Mouse (Mus musculus) regulatory T cell (primary cell): ENCODE results near the gene Nav1.

Experiments used
- in situ Hi-C: fragments of 300-600 bp; cut with MboI, MseI; formaldehyde crosslinking; loops from one replicate; pipeline ENCODE4 v1.15.1; 2025; ENCODE audit warnings: high pct_unique_total_duplicates

The Nav1 gene

DNA sequence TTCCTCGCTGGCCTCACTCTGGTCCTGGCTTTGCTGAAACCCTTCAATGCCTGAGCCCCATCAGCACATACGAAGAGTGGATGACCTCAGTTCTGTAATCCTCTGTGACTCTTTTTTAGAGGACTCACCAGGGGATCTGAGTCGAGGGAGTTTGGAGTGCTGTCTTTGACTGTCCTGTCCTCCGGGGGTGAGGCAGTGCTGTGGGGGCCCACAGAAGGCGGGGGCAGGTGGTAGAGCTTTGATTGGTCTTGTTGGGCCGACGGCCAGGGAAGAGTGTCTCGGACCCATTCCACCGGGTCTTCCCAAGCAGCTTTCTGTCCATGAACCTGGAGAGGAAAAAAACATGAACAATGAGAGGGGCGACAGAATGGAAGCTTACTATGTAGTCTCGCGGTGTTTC is 163.6 kb downstream of the Nav1 start:
- in situ Hi-C loops, result no loop called here

DNA sequence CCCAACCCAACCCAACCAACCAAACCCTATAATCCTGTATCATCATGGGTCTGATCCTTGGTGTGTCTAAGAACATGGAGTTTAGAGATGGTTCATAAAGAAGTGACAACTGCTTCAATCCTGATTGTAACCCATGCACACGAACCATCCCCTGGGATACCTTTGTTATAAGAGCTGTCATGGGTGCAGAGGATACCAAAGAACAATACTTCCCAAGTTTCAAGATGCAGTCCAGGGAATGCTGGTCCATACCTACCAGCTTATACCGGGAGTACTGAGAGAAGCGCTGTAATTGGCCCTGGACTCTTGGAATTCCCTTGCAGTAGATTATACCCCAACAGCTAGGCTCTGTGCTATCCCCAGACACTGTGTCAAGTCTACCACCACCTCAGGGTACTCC is 165.2 kb downstream of the Nav1 start:
- in situ Hi-C loops, result no loop called here

DNA sequence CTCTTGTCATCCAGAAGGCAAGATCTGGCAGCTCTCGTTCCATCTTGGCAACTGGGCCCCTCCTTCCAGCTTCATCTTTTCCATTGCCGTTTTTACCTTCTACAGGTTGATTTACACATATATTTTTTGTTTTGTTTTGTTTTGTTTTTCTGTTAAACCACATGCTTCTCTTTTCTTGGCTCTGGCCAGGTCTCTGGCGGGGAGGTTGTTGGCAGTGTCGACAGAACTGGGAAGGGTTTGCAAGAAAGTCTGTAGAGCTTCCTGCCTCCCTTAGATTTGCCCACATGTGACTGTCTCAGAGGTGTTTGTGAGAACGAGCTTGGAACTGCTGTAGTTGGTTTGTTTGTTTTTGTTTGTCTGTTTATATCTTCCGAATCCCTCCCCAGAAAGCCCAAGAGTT is 166.1 kb downstream of the Nav1 start:
- in situ Hi-C loops, result no loop called here

DNA sequence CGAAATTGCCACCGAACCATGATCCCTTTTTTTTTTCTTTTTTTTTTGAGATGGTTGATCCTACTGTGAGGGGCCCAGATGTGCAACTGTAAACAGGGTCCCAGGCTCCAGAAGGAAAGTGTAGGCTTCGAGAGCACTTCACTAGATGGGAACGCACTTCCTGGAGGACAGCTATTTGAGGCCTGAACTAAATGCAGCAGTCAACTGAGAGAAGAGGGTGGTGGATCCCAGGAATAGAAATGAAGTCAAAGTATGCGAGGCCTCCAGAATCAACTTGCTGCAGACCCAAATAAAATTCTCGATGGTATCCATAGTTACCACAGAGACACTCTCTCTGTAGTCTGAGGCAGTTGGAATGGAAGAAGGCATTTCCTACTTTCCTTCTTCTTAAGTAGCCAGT is 168.3 kb downstream of the Nav1 start:
- in situ Hi-C loops, result loop anchor here (10.0 kb wide), 1 partner anchor 1206 kb away; no protein-coding TSS in a partner anchor

DNA sequence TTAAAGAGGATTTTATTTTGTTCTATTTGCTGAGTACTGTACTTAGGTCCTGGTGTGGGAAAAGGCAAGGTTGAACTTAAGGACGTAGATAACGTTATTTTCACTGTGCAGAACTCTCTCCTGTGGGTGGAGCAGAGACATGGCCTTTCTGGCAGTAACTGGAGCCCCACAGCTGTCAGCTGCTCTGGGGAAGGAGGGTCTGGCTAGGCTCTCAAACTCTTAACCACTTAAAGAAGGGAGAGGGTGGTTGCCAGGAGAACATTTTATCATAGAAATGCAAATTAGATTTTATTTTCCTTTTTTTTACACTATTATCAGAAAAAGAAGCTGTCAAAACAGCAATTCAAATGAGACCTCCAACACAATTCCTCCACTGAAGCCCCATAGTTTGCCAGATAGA is 171.3 kb downstream of the Nav1 start:
- in situ Hi-C loops, result loop anchor here (10.0 kb wide), 1 partner anchor 1209 kb away; no protein-coding TSS in a partner anchor

DNA sequence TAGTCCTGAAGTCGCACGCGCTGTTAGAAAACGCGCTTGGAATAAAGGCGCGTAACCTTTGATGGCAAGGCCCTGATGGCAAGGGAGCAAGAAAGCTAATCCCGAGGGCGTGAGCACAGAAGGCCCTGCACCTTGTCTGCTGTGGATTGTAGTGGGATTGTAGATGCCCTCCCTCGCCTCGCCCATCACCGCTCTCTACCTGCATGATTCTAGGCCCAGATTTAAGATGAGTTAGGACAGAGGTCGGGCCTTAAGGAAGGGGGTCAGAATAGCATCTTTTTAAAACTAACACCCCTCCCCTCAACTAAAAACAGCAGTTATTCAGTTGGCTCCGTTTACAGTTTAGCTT is 176.5 kb downstream of the Nav1 start:
- in situ Hi-C loops, result loop anchor here (10.0 kb wide), 1 partner anchor 1214 kb away; no protein-coding TSS in a partner anchor

DNA sequence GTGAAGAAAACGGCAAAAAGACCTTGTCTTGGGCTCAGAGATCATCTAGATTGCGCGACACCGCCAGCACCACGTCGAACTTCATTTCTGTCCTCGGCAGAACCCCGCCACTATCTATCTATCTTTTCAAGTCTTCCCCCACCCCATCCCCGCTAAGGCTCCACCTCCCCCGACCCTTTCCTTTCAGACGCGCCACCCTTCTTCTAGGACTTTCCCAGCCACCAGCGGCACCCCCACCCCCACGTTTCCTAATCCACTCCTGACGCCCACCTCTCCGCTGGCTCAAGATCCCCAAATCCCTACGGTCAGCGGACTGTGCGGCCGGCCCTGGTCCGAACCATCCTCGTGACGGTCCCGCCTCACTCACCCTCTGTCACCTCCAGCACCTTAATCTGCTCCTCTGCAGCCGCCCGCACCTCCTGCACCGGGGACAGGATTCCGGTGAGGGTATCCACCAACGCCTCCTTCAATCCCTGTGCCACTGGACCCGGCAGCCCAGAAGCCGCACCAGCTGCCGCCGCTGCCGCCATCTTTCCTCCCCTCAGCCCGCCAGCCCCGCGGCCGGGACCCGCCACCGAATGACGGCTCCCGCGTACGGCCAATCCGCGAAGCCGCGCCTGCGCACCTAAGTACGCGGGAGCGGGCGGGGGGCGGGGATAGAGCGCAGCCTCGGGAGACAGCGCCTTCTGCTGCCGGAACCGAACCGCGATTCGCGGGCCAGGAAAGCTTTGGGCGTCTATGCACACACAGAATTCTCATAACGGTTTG is 177.0 kb downstream of the Nav1 start, which contains the start of gene Ipo9:
Gene Ipo9 (minus strand): TSS at position 599 of the 768 bp plus-strand sequence.
- in situ Hi-C loops, result loop anchor here (10.0 kb wide), 2 partner anchors 125 to 1215 kb away; no protein-coding TSS in a partner anchor

DNA sequence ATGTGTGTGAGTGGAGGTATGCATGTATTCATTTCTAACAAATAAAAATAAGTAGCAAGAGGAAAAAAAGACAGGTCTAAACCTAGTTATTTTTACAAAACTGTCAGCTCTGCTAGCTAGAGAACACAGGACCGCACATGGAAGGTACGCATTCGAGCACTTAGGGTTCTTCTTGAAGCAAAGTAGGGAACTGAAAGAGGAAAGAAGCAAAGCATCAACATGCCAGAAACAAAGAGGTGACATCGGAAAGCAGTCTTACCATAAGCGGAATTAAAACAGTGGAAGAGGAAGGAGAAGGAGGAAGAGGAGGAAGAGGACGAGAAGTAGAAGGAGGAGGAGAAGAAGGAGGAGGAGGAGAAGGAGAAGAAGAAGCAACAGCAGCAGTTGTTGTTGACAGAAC is 179.7 kb downstream of the Nav1 start:
- in situ Hi-C loops, result loop anchor here (10.0 kb wide), 1 partner anchor 123 kb away; no protein-coding TSS in a partner anchor

DNA sequence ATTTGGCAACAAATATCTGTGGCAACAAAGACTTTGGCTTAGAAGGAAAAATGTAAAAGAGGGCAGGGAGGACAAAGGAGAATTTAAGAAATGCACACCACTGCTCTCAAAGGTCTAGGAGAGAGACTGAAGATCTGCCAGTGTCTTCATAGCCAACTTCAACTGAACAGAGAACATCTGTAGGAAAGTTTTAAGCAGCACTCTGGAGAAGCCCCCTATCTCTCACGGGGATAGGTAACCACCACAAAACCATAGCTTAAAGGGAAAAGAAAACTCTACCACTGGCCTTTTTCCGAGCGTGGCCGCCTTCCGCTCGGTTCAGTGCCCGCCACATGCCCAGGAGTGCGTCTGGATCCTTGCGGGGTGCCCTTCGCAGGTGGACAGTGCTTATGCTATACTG is 180.4 kb downstream of the Nav1 start:
- in situ Hi-C loops, result loop anchor here (10.0 kb wide), 1 partner anchor 122 kb away; no protein-coding TSS in a partner anchor

DNA sequence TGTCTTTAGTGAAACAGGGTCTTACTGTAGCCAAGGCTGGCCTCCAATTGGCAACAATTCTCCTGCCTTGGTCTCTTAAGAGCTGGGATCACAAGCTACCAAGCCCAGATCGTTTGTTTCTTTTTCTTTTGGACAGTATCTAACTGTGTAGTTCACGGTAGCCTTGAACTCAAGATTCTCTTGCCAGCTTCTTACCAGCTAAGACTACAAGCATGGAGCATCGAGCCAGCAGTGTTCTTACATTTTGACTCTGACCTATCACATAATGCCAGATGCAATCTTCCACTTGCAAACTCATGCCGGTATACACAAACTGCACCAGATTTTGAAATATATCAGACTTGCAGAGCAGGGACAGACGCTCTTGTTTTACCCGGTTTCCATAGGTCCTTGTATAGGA is 184.3 kb downstream of the Nav1 start:
- in situ Hi-C loops, result loop anchor here (10.0 kb wide), 1 partner anchor 118 kb away; no protein-coding TSS in a partner anchor

DNA sequence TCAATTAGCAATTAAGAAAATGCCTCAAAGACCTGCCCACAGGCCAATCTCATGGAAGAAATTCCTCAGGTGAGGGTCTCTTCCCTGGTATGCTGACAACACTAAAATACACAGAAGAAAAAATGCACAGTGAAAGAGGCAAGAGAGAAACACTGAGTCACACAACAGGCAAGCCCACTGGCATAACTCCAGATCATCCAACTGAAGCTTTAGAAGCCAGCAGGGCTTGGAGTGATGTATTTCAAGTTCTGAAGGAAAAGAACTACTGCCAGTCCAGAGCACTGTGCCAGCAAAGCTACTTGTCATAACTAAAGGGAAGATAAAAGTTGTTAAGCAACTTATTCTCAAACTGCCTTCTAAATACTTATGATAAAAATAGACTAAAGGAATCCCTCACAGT is 193.1 kb downstream of the Nav1 start:
- in situ Hi-C loops, result no loop called here

DNA sequence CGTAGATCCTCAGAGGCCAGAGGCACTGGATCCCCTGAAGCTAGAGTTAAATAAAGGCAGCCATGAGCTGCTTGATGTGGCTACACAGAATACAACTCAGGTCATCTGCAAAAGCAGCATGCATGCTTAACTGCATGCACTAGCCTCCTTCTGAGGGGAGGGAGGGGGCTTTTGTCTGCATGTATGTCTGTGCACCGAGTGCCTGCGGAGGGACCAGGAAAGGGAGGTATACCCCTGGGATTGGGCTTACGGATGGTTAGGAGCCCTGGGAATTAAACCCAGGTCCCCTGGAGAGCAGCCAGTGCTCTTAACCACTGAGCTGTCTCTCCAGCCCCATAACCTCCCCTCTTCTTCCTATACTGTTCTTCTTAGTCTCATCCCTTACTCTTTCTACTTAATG is 195.0 kb downstream of the Nav1 start:
- in situ Hi-C loops, result no loop called here

DNA sequence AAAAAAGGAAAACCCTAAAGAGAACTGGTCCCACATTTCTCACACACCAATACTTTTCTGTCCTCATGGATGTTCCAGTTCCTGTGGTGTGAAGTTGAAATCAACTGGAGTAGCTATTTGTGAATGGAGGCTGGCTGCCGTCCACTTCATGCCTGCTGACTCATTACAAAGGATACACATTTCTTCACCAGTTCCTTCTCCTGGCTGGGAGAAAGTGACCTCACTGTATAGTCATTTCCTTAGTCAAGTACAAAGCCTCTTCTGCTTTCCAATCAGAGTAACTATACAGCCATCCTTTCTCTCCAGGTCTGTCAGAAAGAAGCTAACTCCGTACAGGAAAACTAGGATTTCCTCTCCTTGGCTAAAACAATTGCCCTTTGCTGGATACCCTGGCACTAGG is 196.1 kb downstream of the Nav1 start:
- in situ Hi-C loops, result no loop called here

DNA sequence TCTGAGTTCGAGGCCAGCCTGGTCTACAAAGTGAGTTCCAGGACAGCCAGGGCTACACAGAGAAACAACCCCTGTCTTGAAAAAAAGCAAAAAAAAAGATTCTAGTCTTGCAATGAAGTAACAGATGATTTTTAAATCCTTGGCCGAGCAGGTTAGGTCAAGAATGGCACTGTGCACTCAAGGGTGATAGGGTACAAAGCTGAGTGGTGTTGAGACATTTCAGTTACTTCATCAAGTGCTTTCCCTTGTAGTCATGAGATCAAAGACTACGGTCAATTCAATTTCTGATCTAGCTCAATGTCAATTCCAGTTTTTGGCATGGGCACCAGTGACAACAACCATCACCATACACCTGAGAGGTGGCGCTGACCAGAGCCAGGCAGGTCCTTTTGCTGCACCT is 198.1 kb downstream of the Nav1 start:
- in situ Hi-C loops, result no loop called here

DNA sequence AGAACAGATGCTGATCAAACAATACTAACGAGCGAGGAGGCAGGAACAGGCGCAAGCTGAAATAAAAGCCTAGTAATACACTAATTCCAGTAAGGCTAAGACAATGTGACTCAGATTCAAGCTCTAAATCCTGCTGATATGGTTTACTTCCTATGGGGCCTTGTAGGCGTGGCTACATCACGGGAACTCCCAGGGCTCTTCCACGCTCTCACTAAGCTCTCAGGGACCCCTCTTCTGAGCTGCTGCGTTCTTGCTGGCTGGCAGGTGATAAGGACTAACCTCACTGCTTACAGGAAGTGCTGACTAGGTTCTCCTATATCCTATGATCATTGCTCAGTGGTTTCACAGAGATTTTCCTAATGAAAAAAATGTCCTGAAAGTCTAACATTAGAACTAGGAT is 201.7 kb downstream of the Nav1 start:
- in situ Hi-C loops, result no loop called here

DNA sequence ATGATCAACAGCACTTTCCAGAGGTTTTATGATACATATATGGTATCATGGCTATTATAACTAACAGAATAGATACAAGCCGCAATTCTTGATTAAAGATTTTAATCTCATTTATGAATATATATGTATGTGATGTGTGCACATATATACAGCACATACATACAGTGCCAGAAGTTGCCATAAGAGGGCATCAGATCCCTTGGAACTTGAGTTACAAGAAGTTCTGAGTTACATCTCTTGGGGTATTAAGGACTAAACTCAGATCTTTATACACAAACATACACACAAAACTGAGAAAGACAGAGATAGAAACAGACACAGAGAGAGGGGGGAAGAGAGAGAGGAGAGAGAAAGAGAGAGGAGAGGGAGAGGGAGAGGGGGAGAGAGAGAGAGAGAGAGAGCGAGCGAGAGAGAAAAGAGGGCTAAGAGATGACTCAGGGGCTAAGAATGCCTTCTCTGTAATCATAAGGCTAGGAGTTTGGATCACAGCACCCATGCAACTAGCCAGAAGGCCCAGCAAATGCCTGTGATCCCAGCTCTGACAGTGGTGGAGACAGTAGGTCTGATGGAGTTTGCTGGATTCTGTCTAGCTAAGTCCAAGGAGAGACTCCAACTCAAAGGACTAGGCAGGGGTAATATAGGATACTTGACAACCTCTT is 205.5 kb downstream of the Nav1 start:
- in situ Hi-C loops, result no loop called here

DNA sequence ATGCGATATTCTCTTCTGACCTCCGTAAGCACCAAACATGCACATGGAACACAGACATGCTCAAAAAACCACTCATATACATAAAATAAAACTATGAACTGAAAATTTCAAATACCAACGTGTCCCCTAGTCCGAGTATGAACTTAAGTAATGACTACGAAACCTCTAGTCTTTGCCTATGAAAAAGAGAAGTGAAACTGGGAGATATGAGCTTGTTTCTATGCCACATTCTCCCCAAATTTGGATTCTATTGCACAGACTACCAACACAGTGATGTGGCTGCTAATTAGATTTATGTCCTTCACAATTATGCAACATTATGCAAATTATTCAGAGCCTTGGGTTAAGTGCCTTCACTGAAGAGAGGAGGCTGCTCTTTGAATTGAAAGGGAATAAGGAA is 207.6 kb downstream of the Nav1 start:
- in situ Hi-C loops, result no loop called here

DNA sequence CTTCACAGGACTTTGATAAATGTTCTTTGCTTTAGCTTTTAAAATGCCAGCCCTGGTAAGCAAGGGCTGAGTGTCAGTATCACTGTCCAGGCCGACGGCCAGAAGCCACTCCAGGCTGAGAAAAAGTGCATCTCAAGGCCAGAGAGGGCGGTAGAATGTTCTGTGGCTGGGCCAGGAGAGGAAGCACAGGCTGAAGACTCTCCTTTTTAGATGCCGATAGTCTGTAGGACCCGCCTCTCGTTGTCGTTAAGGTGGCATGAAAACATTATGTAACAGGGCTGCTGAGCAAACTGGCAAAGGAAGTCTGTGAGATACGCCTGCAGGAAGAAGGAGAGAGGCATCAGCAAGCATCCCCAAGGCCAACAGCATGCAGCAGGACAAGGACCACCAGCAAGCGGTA is 221.9 kb downstream of the Nav1 start:
- in situ Hi-C loops, result no loop called here
